Mouse (Mus musculus) olfactory bulb, adult 2 months (tissue): ENCODE measurements around the gene Olfr874.

Experiments
- CTCF ChIP-seq: fragments of 200-500 bp; IDR thresholded peaks from 2 replicates; pipeline ENCODE4 v1.5.1; 2012; ENCODE audit warnings: low read depth, mild to moderate bottlenecking, low read length, moderate library complexity; ENCODE audit not compliant: insufficient read depth
- POLR2A ChIP-seq: fragments of 200-500 bp; IDR thresholded peaks from 2 replicates; pipeline ENCODE4 v1.6.1; 2012; ENCODE audit warnings: mild to moderate bottlenecking, low read depth, low read length, moderate library complexity; ENCODE audit not compliant: insufficient read depth

DNA sequence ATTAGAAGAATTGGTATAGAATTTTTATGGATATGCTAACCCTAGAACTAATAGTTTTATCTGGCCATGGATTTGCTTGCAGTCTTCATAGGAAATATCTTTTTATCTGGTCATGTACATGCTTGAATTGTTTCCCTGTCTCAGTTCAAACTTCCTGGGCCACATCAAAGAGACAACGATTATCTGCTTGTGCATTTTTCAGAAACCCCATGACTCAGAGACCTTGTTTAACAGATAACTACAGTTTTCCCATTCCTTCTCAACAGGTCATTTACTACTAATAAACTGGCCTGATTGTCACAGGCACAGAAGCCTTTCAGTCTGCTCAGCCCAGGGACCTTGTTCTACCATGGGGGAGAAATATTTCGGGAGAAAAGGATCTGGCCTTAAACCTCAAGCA is 41.5 kb downstream of the Olfr874 start:
- TF ChIP-seq CTCF: no peak
- TF ChIP-seq POLR2A: no peak
